Mouse (Mus musculus) monocyte, adult 5-6 weeks (primary cell): ENCODE data around the gene Rab3d. TPM values are rescaled to one million over a fixed set of nuclear protein-coding genes. Genes with fewer than 3 reads are reported as not detected.

Experiments used
- ATAC-seq: fragments of 153-309, 156-312 bp; replicated peaks from 2 replicates; pipeline ENCODE4 v1.8.0; 2017; ENCODE audit warnings: mild to moderate bottlenecking; ENCODE audit not compliant: low TSS enrichment, insufficient number of reproducible peaks, severe bottlenecking, poor library complexity, low FRiP score
- total RNA-seq: library from RNA; stranded (forward); fragments of 200-1000, 200-491, 200-594 nt; gene quantifications from 3 replicates; pipeline ENCODE4 v1.2.3, GENCODE M21; 2017

Gene Rab3d
- total RNA-seq, 1 experiment from 2014 or later = 8.4 TPM

DNA sequence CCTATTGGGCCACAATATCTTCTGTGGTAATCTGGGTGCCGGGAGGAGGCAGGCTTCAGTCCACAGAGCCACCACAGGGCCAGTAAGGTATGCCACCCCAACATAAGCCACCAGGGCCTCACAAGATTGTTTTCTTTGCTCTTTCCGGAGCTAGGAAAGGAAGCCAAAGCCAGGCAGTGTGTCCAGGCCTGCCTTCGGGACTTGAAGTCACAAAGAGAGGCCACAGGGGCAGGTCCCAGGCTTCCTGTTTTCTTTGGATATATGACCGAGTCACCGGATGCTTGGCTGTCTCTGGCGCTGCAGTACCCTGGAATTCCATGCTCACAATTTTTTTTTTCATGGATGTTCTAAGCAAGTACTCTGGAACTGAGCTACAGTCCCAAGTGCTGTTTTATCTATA lies 59.9 kb downstream of the Rab3d start:
- no peak for ATAC-seq

- ATAC-seq = no peak
Measured at GRCm38 (mm10) chr9:21857501-21857900, 60.5 kb downstream of the Rab3d start.

Other genes starting within 250 kb of the Rab3d start
- gene Ldlr, start 194.7 kb downstream of the Rab3d start, total RNA-seq = 63.8 to 106 TPM (median 96.1 TPM) in 3 replicates
- 4.1 to 8.0 TPM (median 6.2 TPM) in 3 replicates for gene Spc24, start 157.9 kb downstream of the Rab3d start, total RNA-seq
- 0.39 to 1.1 TPM in 2 of 3 replicates, not detected in the other for gene Kank2, start 119.4 kb downstream of the Rab3d start, total RNA-seq
- not detected in 3 replicates for gene Angptl8, start 82.7 kb downstream of the Rab3d start, total RNA-seq
- gene Dock6, start 65.6 kb downstream of the Rab3d start, total RNA-seq = 0.32 to 15.0 TPM (median 6.1 TPM) in 3 replicates
- gene Ccdc159, start 9.3 kb upstream of the Rab3d start, total RNA-seq = 0.21 TPM in 1 of 3 replicates, not detected in the others
- gene Tmem205, start 9.4 kb upstream of the Rab3d start, total RNA-seq = 1.1 to 5.0 TPM (median 4.0 TPM) in 3 replicates
- gene Plppr2, start 18.8 kb upstream of the Rab3d start, total RNA-seq = 0.58 TPM in 1 of 3 replicates, not detected in the others
- gene Swsap1, start 37.6 kb upstream of the Rab3d start, total RNA-seq = 2.2 to 5.5 TPM (median 2.5 TPM) in 3 replicates
- gene Epor, start 45.3 kb upstream of the Rab3d start, total RNA-seq = not detected in 3 replicates
- gene Rgl3, start 71.3 kb upstream of the Rab3d start, total RNA-seq = 0.29 TPM in 1 of 3 replicates, not detected in the others
- 1.9 TPM in 1 of 3 replicates, not detected in the others for gene Ccdc151, start 84.4 kb upstream of the Rab3d start, total RNA-seq
- 49.4 to 96.0 TPM (median 60.8 TPM) in 3 replicates for gene Prkcsh, start 84.6 kb upstream of the Rab3d start, total RNA-seq
- gene Elavl3, start 133.8 kb upstream of the Rab3d start, total RNA-seq = not detected in 3 replicates
- not detected in 3 replicates for gene Gm49318, start 153.1 kb upstream of the Rab3d start, total RNA-seq
- gene Zfp653, start 153.2 kb upstream of the Rab3d start, total RNA-seq = 8.5 to 13.4 TPM (median 13.1 TPM) in 3 replicates
- 7.4 to 18.5 TPM (median 15.5 TPM) in 3 replicates for gene Ecsit, start 167.2 kb upstream of the Rab3d start, total RNA-seq
- gene Cnn1, start 181.0 kb upstream of the Rab3d start, total RNA-seq = not detected in 3 replicates
- gene Elof1, start 199.0 kb upstream of the Rab3d start, total RNA-seq = 22.0 to 30.4 TPM (median 24.7 TPM) in 3 replicates
- 24.2 to 38.4 TPM (median 30.8 TPM) in 3 replicates for gene Acp5, start 217.5 kb upstream of the Rab3d start, total RNA-seq
- 11.5 to 20.1 TPM (median 15.5 TPM) in 3 replicates for gene Pigyl, start 238.7 kb upstream of the Rab3d start, total RNA-seq